Mouse (Mus musculus) heart, postnatal 0 days (tissue): ENCODE results near the gene Rpl5. TPM values are rescaled to one million over a fixed set of nuclear protein-coding genes. Genes with fewer than 3 reads are reported as not detected.

Experiments
- ATAC-seq: fragments of 200-750 bp; cut with Nextera tagmentation; 2 replicates; pipeline ENCODE4 v1.8.0; 2017; ENCODE audit warnings: low read depth, moderate number of reproducible peaks, moderate library complexity; ENCODE audit not compliant: insufficient read depth
- DNase-seq: peaks from one replicate; pipeline ENCODE4 v3.0.0-alpha.2; 2016; ENCODE audit warnings: low spot score
- H3K27ac ChIP-seq: fragments of 300-500 bp; sonication (generic); 2 replicates; pipeline ENCODE4 v1.5.1; 2014; ENCODE audit warnings: low read depth, mild to moderate bottlenecking
- H3K27me3 ChIP-seq: fragments of 300-500 bp; sonication (generic); 2 replicates; pipeline ENCODE4 v1.6.1; 2014; ENCODE audit warnings: low read length, mixed read lengths; ENCODE audit not compliant: control insufficient read depth, insufficient read depth
- H3K36me3 ChIP-seq: fragments of 300-500 bp; sonication (generic); replicated peaks from 2 replicates; pipeline ENCODE4 v1.6.1; 2014; ENCODE audit warnings: low read length, mixed read lengths; ENCODE audit not compliant: control insufficient read depth, insufficient read depth
- H3K4me1 ChIP-seq: fragments of 300-500 bp; sonication (generic); 2 replicates; pipeline ENCODE4 v1.6.1; 2014; ENCODE audit warnings: antibody characterized with exemption; ENCODE audit not compliant: control insufficient read depth, insufficient read depth
- H3K4me2 ChIP-seq: fragments of 300-500 bp; sonication (generic); 2 replicates; pipeline ENCODE4 v1.6.1; 2014; ENCODE audit warnings: low read depth, mild to moderate bottlenecking, low read length, moderate library complexity
- H3K4me3 ChIP-seq: fragments of 300-500 bp; sonication (generic); 2 replicates; pipeline ENCODE4 v1.5.1; 2014; ENCODE audit warnings: low read depth, low read length
- H3K9ac ChIP-seq: fragments of 300-500 bp; sonication (generic); replicated peaks from 2 replicates; pipeline ENCODE4 v1.6.1; 2014; ENCODE audit warnings: low read depth, low read length, mixed read lengths
- H3K9me3 ChIP-seq: fragments of 300-500 bp; sonication (generic); replicated peaks from 2 replicates; pipeline ENCODE4 v1.6.1; 2016; ENCODE audit warnings: low read length; ENCODE audit not compliant: control insufficient read depth
- CTCF ChIP-seq: IDR thresholded peaks from 2 replicates; pipeline ENCODE4 v1.5.1; 2016; ENCODE audit warnings: antibody characterized with exemption, control low read depth, low read depth
- EP300 ChIP-seq: IDR thresholded peaks from 2 replicates; pipeline ENCODE4 v1.6.1; 2016; ENCODE audit warnings: antibody characterized with exemption, low read depth
- WGBS: fragments of 180-500 bp; shearing (Covaris S2); extraction: QIAGEN DNeasy Blood & Tissue Kit; methylation state at CpG from one replicate; pipeline ENCODE4 v1.1.7; 2014; 5-methylcytosine and 5-hydroxymethylcytosine counted together
- polyA plus RNA-seq: library from polyadenylated mRNA; unstranded; fragments of >200 nt; fragmentation: Nextera tagmentation; extraction: Ambion mirVana; gene quantifications from 2 replicates; pipeline ENCODE4 v1.2.1, GENCODE M21; 2015
- total RNA-seq: library from RNA; depleted of rRNA; stranded (reverse); fragments of >200 nt; gene quantifications from 2 replicates; pipeline ENCODE4 v1.2.3, GENCODE M21; 2014; ENCODE audit warnings: low replicate concordance

Rpl5 gene
- total and polyA plus RNA-seq, 2 experiments from 2014 or later: 26.8 to 233 TPM

DNA sequence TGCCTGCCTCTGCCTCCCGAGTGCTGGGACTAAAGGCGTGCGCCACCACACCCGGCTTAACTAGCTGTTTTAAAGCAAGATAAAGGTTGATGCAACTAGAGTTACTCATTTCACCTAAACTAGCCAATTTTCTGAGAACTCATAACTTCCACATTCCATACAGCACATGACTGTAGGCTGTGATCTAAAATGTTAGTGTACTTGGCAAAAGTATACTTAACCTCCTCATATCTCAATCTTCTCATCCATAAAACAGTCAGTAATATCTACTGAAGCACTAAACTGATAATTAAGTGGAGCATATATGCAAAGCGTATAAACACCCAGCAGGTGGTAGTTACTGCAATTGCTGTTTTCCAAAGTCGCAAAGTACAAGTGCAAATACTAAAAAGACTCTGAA is 27.0 kb upstream of the Rpl5 start:
- H3K9me3 ChIP-seq: no peaks in the 10 kb centered on the region
- DNase-seq (no peak), ATAC-seq (no peak)
- no peaks in the 10 kb centered on the region for H3K27me3 ChIP-seq
- no peak overlapping the region for H3K9ac ChIP-seq
- TF ChIP-seq CTCF: no peak
- no peak for TF ChIP-seq EP300
- 81% methylated on average over 6 of the region's 6 CpGs for WGBS
- H3K36me3 ChIP-seq: no peaks in the 10 kb centered on the region
- H3K27ac ChIP-seq: peak overlapping the region; percentile 91
- H3K4me2 ChIP-seq: peak overlapping the region; percentile 48; the same call in 1 of the 2 replicates
- H3K4me1 ChIP-seq: peaks cover 9% of the 10 kb centered on the region
- no peak overlapping the region for H3K4me3 ChIP-seq

DNA sequence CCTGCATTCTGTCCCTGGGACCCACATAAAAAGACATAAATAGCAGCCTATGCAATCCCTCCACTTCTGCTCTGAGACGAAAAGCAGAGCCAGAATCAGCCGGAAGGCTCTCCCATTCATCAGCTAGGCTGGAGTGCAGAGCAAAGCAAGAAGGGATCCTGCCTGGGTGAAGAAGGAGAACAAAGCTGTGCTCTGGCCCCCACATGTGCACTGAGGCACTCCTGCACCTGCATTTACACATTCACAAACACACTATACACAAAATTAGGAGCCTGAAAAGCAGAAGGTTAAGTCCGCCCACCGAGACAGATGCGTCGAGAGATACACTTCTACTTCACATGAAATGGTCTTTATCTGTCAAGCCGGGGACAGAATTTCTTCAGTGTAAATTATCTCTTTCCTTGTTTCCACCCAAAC is 26.4 kb upstream of the Rpl5 start:
- DNase-seq: peak; percentile 71
- peak overlapping the region; percentile 91 for H3K27ac ChIP-seq
- H3K9me3 ChIP-seq: no peaks in the 10 kb centered on the region
- peak overlapping the region; percentile 31; the same call in 1 of the 2 replicates for H3K9ac ChIP-seq
- no peaks in the 10 kb centered on the region for H3K27me3 ChIP-seq
- peak overlapping the region; percentile 17; the same call in 1 of the 2 replicates for H3K4me3 ChIP-seq
- 29% methylated on average over 7 of the region's 7 CpGs for WGBS
- no peak for TF ChIP-seq EP300
- no peak for TF ChIP-seq CTCF
- peaks cover 9% of the 10 kb centered on the region for H3K4me1 ChIP-seq
- H3K36me3 ChIP-seq: no peaks in the 10 kb centered on the region
- ATAC-seq: peak; percentile 53
- peak overlapping the region; percentile 48 for H3K4me2 ChIP-seq

DNA sequence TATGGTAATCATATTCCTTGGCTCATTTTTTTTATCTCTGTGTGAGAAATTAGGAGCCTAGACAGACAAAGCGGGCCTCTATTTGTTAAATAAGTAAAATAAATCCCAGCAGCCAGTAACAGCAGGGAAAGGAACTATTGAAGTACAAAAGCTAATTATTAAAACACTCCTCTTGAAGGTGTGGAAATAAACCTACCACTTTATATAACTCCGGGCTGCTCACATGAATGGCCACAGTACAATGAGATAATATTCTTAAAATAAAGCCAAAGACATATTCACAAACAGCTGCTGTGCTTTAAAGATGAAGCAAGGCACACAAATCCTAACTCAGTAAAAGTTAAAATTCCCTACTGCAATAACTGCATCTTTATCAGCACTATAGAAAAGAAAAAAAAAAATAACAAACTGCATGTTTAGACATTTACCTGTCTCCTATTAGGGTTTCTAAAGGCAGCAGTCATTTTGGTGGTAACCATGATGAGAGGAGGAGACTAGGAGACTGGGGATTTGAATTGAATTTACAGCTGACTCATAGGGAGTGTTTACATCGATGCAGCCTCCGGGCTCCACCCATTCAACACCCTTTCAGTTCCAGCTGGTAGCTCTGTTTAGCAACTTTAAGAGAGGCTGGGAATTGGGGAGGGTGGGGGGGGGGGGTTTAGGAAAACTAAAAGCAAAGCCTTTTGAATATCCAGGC is 25.6 kb upstream of the Rpl5 start, which contains the start of gene Evi5:
Evi5 (minus strand) TSS at position 547 of the 700 bp plus-strand sequence.
- WGBS: 21% methylated on average over 4 of the region's 4 CpGs
- Histone ChIP-seq H3K9me3 (no peaks in the 10 kb centered on the region), H3K4me2 (peak within 1 kb of the TSS; percentile 48), H3K27me3 (no peaks in the 10 kb centered on the region), H3K9ac (peak within 1 kb of the TSS; percentile 31), H3K36me3 (no peaks in the 10 kb centered on the region), H3K27ac (peak within 1 kb of the TSS; percentile 91), H3K4me1 (peaks cover 9% of the 10 kb centered on the region), H3K4me3 (peak within 1 kb of the TSS; percentile 17)
- TF ChIP-seq CTCF (no peak), EP300 (no peak)
- ATAC-seq (peak; percentile 52; the same call in 1 of the 2 replicates), DNase-seq (peak; percentile 67)

DNA sequence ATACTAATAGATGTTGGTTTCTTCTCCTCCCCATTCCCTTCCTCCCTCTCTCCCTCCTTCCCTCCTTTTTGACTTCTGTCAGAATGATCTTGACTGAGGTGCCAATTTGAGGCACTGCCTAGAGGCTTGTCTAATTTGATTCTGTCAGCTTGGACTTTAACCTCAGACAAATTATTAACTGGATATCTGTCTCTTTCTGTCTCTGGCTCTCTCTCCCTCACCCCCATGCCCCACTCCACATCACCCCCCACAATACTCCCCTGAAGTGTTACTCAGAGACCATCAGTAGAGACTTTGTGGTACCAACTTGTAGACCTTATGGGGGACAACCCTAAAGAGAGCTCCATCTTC is 25.1 kb upstream of the Rpl5 start:
- H3K4me1 ChIP-seq: peaks cover 9% of the 10 kb centered on the region
- no peaks in the 10 kb centered on the region for H3K9me3 ChIP-seq
- no peaks in the 10 kb centered on the region for H3K27me3 ChIP-seq
- TF ChIP-seq CTCF: no peak
- TF ChIP-seq EP300: no peak
- H3K27ac ChIP-seq: peak overlapping the region; percentile 91
- no peak overlapping the region for H3K9ac ChIP-seq
- DNase-seq (no peak), ATAC-seq (no peak)
- H3K36me3 ChIP-seq: no peaks in the 10 kb centered on the region
- no peak overlapping the region for H3K4me3 ChIP-seq
- peak overlapping the region; percentile 48; the same call in 1 of the 2 replicates for H3K4me2 ChIP-seq

DNA sequence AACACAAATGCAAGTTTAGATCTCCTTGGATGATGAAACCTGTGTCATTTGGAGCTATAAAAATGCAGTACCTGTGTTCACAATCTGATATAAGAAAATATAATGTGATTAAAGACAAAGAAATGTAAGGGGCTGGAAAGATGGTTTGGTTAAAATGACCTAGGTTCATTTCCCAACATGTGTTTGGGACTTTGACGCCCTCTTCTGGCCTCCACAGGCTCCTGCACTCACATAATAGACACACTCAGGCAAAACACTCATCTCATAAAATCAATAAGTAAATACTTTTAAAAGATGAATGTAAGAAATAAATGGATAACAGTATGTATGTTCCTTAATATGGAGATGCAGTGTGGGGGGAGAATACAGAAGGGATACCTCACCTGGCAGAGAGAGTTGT is 23.2 kb upstream of the Rpl5 start:
- ATAC-seq (no peak), DNase-seq (no peak)
- TF ChIP-seq CTCF (no peak), EP300 (no peak)
- no peak overlapping the region for H3K27ac ChIP-seq
- H3K4me2 ChIP-seq: no peak overlapping the region
- no peak overlapping the region for H3K9ac ChIP-seq
- WGBS: 71% methylated on average over 1 of the region's 1 CpGs
- no peak overlapping the region for H3K4me3 ChIP-seq
- H3K4me1 ChIP-seq: peaks cover 8% of the 10 kb centered on the region
- no peaks in the 10 kb centered on the region for H3K9me3 ChIP-seq
- H3K27me3 ChIP-seq: no peaks in the 10 kb centered on the region
- no peaks in the 10 kb centered on the region for H3K36me3 ChIP-seq

DNA sequence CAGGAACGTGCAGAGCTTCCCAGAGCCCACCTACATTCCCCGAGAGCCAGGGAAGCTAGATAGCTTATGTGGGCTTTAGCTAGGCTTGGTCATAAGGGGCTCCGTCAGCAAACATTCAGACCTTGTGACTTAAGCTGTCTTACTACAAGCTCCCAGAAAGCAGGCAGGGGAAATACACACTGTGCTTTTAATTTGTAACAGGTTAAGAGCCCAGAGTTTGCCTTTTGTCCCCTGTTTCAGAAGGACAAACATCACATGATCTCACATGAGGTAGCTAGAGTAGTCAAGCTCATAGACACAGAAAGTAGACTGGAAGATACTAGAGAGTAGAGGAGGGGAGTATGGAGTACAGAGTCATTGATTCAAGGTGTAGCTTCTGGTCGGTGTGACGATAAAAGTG is 19.6 kb upstream of the Rpl5 start:
- no peaks in the 10 kb centered on the region; the same call in 1 of the 2 replicates for H3K4me1 ChIP-seq

More for the DNA sequence above, 19.6 kb upstream of the Rpl5 start:
- no peak overlapping the region for H3K4me3 ChIP-seq
- H3K9me3 ChIP-seq: no peaks in the 10 kb centered on the region
- ATAC-seq (no peak), DNase-seq (no peak)
- no peak overlapping the region for H3K9ac ChIP-seq
- H3K27ac ChIP-seq: no peak overlapping the region
- H3K36me3 ChIP-seq: no peaks in the 10 kb centered on the region
- H3K4me2 ChIP-seq: no peak overlapping the region
- TF ChIP-seq EP300 (no peak), CTCF (no peak)
- no peaks in the 10 kb centered on the region for H3K27me3 ChIP-seq
- 67% methylated on average over 5 of the region's 5 CpGs for WGBS
